Mouse (Mus musculus) left cerebral cortex, postnatal 14 days (tissue): ENCODE data around the gene Dnal1. TPM values are rescaled to one million over a fixed set of nuclear protein-coding genes. Genes with fewer than 3 reads are reported as not detected.
"Not testable (repeated sequence)": the region's sequence is repeated elsewhere in the genome, so short reads cannot be mapped to it uniquely, and the experiment has no call there.

Source experiments
- DNase-seq, 2 experiments: peaks; one replicate each; pipeline ENCODE4 v3.0.0; 2021 to 2022; ENCODE audit warnings: low spot score in 2 of 2, mixed read lengths in 1 of 2
- intact Hi-C: fragments of 180-260 bp; cut with DNase I; formaldehyde crosslinking; loops from one replicate; pipeline ENCODE4 v1.15.1; 2025
- long read RNA-seq, 2 experiments: library from polyadenylated mRNA; stranded (forward); transcript quantifications; one replicate each; pipeline ENCODE4 v2.0.0; 2021
- total RNA-seq, 2 experiments: library from RNA; stranded (reverse); gene quantifications; 2 replicates each; pipeline ENCODE4 v1.2.3; 2021

Dnal1 gene
- total RNA-seq, result 100 to 1,000 TPM; 102 to 106 TPM
- long read RNA-seq, experiment 1, full-length matches to known transcripts, result 1 of 14 reads
- long read RNA-seq, experiment 1, partial matches to known transcripts, result 0 of 14 reads
- long read RNA-seq, experiment 1, other reads (novel, unspliced or antisense), result 13 of 14 reads
- long read RNA-seq, experiment 2, full-length matches to known transcripts, result 1 of 13 reads
- long read RNA-seq, experiment 2, partial matches to known transcripts, result 0 of 13 reads
- long read RNA-seq, experiment 2, other reads (novel, unspliced or antisense), result 12 of 13 reads

GRCm38 (mm10) chr12:84114153-84114994, at the start of gene Dnal1:
Gene Dnal1, plus strand, starts transcription at chr12:84114366.
- intact Hi-C loops, result no loop called here
- peak; percentile 87 to 91 for DNase-seq

GRCm38 (mm10) chr12:84064621-84065020, 49.5 kb upstream of the Dnal1 start:
- intact Hi-C loops, result loop anchor here (5.0 kb wide), 1 partner anchor 92 kb away; no protein-coding TSS in a partner anchor
- DNase-seq, result no peak

- intact Hi-C loops, result no loop called here
- no peak for DNase-seq
Measured at GRCm38 (mm10) chr12:84067752-84068151, 46.4 kb upstream of the Dnal1 start.

- no peak for DNase-seq
- intact Hi-C loops, result no loop called here
Measured at GRCm38 (mm10) chr12:84068296-84068695, 45.9 kb upstream of the Dnal1 start.

- intact Hi-C loops, result no loop called here
- DNase-seq, result no peak
Measured at GRCm38 (mm10) chr12:84068986-84069385, 45.2 kb upstream of the Dnal1 start, which contains the start of gene Acot5. Gene Acot5, plus strand, starts transcription at chr12:84069325.

- intact Hi-C loops, result not testable (repeated sequence)
- DNase-seq, result peak; percentile 21 to 28
Measured at GRCm38 (mm10) chr12:84069582-84069981, 44.6 kb upstream of the Dnal1 start.

GRCm38 (mm10) chr12:84071696-84072095, 42.5 kb upstream of the Dnal1 start:
- DNase-seq, result peak; percentile 43 to 65
- intact Hi-C loops, result no loop called here

GRCm38 (mm10) chr12:84077371-84077990, 36.7 kb upstream of the Dnal1 start:
- intact Hi-C loops, result no loop called here
- DNase-seq, result no peak

- intact Hi-C loops, result no loop called here
Measured at GRCm38 (mm10) chr12:84083842-84084241, 30.3 kb upstream of the Dnal1 start.

GRCm38 (mm10) chr12:84084581-84084980, 29.6 kb upstream of the Dnal1 start:
- no peak for DNase-seq
- intact Hi-C loops, result no loop called here

More at GRCm38 (mm10) chr12:84083842-84084241, 30.3 kb upstream of the Dnal1 start:
- no peak for DNase-seq

- intact Hi-C loops, DNase-seq: not testable (repeated sequence)
Measured at GRCm38 (mm10) chr12:84094666-84095065, 19.5 kb upstream of the Dnal1 start.

- DNase-seq, result no peak
- intact Hi-C loops, result no loop called here
Measured at GRCm38 (mm10) chr12:84099605-84100004, 14.6 kb upstream of the Dnal1 start.

GRCm38 (mm10) chr12:84100071-84100470, 14.1 kb upstream of the Dnal1 start:
- intact Hi-C loops, result no loop called here
- DNase-seq, result no peak

GRCm38 (mm10) chr12:84100604-84101492, 13.3 kb upstream of the Dnal1 start, which contains the start of gene Acot6:
Gene Acot6, plus strand, starts transcription at chr12:84100654.
- intact Hi-C loops, result not testable (repeated sequence)
- peak; percentile 29 to 44 for DNase-seq

- no peak for DNase-seq
- intact Hi-C loops, result no loop called here
Measured at GRCm38 (mm10) chr12:84101493-84101845, 12.7 kb upstream of the Dnal1 start.

GRCm38 (mm10) chr12:84107012-84107411, 7.2 kb upstream of the Dnal1 start:
- intact Hi-C loops, result no loop called here
- no peak for DNase-seq

GRCm38 (mm10) chr12:84107692-84108091, 6.5 kb upstream of the Dnal1 start:
- intact Hi-C loops, result no loop called here
- no peak for DNase-seq

GRCm38 (mm10) chr12:84109924-84110323, 4.2 kb upstream of the Dnal1 start:
- intact Hi-C loops, result no loop called here

GRCm38 (mm10) chr12:84110814-84111213, 3.4 kb upstream of the Dnal1 start:
- no peak for DNase-seq
- intact Hi-C loops, result no loop called here

More at GRCm38 (mm10) chr12:84109924-84110323, 4.2 kb upstream of the Dnal1 start:
- no peak for DNase-seq
